Mouse (Mus musculus) mouse trophoblast stem cell (cell line): ENCODE measurements around the gene 1700020A23Rik.
"Not testable (repeated sequence)": the region's sequence is repeated elsewhere in the genome, so short reads cannot be mapped to it uniquely, and the experiment has no call there.

Experiments
- in situ Hi-C, 2 experiments: fragments of 300-500 bp; cut with MseI, MboI; formaldehyde crosslinking; loops; 2 replicates in 1 of 2; 3 replicates in 1 of 2; pipeline ENCODE4 v1.15.1; 2025

1700020A23Rik gene

GRCm38 (mm10) chr2:130404939-130405338 is at the start of gene 1700020A23Rik, which contains the start of gene Gm28372:
TSS of gene 1700020A23Rik (plus strand) at chr2:130405259.
TSS of gene Gm28372 (plus strand) at chr2:130405239.
- in situ Hi-C loops: no loop called here

- in situ Hi-C loops: no loop called here
These were observed 47.5 kb upstream of the 1700020A23Rik start for GRCm38 (mm10) chr2:130357551-130357950.

- in situ Hi-C loops: no loop called here
These were observed 46.2 kb upstream of the 1700020A23Rik start for GRCm38 (mm10) chr2:130358852-130359251.

- in situ Hi-C loops: no loop called here
These were observed 42.5 kb upstream of the 1700020A23Rik start for GRCm38 (mm10) chr2:130362511-130363026.

- in situ Hi-C loops: loop anchor here in 1 of 2 experiments (5.0 kb wide), 1 partner anchor 73 kb away; no protein-coding TSS in a partner anchor
These were observed 39.6 kb upstream of the 1700020A23Rik start for GRCm38 (mm10) chr2:130365211-130366094.

GRCm38 (mm10) chr2:130367386-130367785 is 37.7 kb upstream of the 1700020A23Rik start:
- in situ Hi-C loops: loop anchor here in 1 of 2 experiments (5.0 kb wide), 1 partner anchor 75 kb away; no protein-coding TSS in a partner anchor

- in situ Hi-C loops: not testable (repeated sequence)
These were observed 32.0 kb upstream of the 1700020A23Rik start for GRCm38 (mm10) chr2:130373026-130373425.

GRCm38 (mm10) chr2:130374951-130375350 is 30.1 kb upstream of the 1700020A23Rik start:
- in situ Hi-C loops: no loop called here

- in situ Hi-C loops: no loop called here
These were observed 21.9 kb upstream of the 1700020A23Rik start for GRCm38 (mm10) chr2:130383205-130383604.

- in situ Hi-C loops: no loop called here
These were observed 21.2 kb upstream of the 1700020A23Rik start for GRCm38 (mm10) chr2:130383895-130384294.

- in situ Hi-C loops: no loop called here
These were observed 18.8 kb upstream of the 1700020A23Rik start for GRCm38 (mm10) chr2:130386212-130386611.

GRCm38 (mm10) chr2:130388796-130389195 is 16.3 kb upstream of the 1700020A23Rik start:
- in situ Hi-C loops: no loop called here

GRCm38 (mm10) chr2:130390993-130391625 is 13.9 kb upstream of the 1700020A23Rik start:
- in situ Hi-C loops: no loop called here

GRCm38 (mm10) chr2:130392836-130393235 is 12.2 kb upstream of the 1700020A23Rik start:
- in situ Hi-C loops: no loop called here

GRCm38 (mm10) chr2:130395696-130396095 is 9.4 kb upstream of the 1700020A23Rik start:
- in situ Hi-C loops: no loop called here

- in situ Hi-C loops: no loop called here
These were observed 7.7 kb upstream of the 1700020A23Rik start, which contains the start of gene Cpxm1 for GRCm38 (mm10) chr2:130397186-130397985. TSS of gene Cpxm1 (minus strand) at chr2:130397574.

- in situ Hi-C loops: no loop called here
These were observed 7.0 kb upstream of the 1700020A23Rik start for GRCm38 (mm10) chr2:130398091-130398490.

- in situ Hi-C loops: no loop called here
These were observed 5.0 kb upstream of the 1700020A23Rik start for GRCm38 (mm10) chr2:130400046-130400445.

- in situ Hi-C loops: no loop called here
These were observed 3.2 kb upstream of the 1700020A23Rik start for GRCm38 (mm10) chr2:130401891-130402290.

GRCm38 (mm10) chr2:130406178-130406577 is 1.1 kb downstream of the 1700020A23Rik start, which contains the start of gene Tmem239:
TSS of gene Tmem239 (plus strand) at chr2:130406478.
- in situ Hi-C loops: no loop called here

GRCm38 (mm10) chr2:130408194-130408593 is 3.1 kb downstream of the 1700020A23Rik start:
- in situ Hi-C loops: no loop called here
